Mouse (Mus musculus): ENCODE measurements at regions not wholly inside any gene's neighbourhood (a gene's known extent, or its start where the extent isn't known, plus 50 kb on each side); places are given as distances from the start of the nearest gene placed in this dataset.

DNA sequence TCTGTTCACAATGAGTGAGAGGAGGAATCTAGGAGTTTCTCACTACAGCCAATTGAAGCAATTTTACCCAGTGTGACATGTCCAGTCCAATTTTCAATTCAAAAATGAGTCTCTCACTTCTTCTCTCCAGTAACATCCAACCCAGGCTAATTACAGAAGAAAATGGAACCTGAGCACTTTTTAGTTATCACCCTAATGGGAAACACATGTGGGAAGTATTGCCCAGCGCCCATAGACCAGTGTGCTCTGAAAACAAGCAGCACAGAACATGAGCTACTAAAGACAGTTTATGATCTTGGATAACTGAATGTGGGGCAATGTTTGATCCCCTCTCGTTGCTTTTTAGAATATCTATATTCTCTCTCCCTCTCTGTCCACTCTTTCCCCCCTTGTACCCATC is 70.5 kb upstream of the Efemp1 start:
- DNase-seq, result no peak

DNA sequence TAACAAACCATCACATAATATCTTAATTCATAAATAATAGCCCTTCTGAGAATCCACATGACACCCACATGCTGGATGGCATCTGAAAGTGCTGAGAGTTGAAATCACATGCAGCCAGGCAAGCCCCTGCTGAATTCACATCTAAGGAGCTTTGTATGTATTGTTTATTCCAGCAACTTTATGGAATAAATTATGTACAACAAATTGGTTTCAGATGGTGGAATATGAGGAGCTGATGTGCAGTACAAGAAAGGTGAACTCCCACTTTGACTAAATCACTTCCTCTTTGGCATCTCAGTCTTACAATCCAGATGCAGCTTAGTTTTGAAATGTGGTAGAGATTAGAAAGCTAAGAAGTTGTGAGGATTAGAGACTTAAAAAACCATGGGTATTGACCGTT is 82.2 kb upstream of the Efemp1 start:
- DNase-seq, result no peak

DNA sequence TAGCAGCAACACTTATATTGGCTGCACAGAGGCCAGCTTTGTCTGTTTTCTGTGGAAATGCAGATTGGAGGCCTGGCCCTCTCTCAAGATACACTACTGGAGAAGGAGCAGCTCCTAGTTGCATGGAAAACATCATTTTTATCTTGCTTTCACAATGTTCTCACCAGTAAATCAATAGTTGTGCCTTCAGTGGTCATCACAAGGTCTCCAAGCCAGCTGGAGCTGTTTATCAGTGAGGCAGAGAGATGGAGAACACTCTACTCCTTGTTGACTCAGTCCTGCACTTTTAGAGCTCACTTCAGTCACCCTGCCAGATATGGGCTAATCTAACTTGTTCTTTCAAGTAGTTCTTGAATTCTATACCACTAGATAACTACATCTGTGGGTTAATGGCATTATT is 92.3 kb upstream of the Efemp1 start:
- DNase-seq, result no peak

DNA sequence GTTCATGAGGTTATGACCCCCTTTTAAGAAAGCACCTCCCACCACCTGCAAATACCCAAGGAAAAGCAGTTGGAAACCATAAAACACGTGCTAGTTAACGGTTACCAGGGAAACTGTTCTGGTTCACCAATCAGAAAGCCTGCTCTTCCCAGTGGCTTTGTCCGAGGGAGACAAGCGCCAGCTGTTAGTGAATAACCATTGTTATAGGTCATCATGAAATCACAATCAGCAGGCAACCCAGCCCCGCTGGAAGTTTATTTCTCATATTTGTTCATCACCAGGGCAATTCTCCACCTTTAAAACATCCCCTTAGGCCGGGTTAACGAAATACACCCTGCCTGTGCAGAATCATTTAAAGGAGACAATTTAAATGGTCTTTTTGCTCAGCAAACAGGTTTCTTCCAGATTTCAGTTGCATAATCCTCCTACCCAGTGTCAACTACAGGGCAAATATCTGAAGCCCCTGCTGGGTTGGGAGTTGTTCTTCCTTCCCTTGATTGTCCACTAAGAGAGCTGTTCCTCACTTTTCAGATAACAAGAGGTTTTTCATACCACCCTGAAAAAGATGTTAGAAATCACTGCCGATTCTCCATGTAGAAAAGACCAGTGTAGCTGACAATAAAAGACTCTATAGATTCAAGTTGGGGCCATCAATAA is 117.9 kb upstream of the Efemp1 start:
- DNase-seq, result peak; percentile 20

DNA sequence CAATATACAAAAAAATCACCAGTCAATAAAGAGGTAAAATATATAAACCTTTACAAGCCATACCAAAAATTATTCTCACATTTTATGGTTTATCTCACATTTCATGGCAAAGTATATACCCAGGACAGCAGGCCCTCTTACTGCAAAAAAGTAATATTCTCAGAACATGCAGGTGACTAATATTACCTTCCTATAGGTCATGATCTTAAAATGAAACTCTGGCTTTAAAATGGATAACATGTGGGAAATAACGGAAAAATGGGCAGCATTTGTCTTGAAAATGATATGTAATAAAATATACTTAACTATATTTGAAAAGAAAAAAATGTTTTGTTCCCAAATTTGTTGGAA is 118.4 kb upstream of the Efemp1 start:
- no peak for DNase-seq

DNA sequence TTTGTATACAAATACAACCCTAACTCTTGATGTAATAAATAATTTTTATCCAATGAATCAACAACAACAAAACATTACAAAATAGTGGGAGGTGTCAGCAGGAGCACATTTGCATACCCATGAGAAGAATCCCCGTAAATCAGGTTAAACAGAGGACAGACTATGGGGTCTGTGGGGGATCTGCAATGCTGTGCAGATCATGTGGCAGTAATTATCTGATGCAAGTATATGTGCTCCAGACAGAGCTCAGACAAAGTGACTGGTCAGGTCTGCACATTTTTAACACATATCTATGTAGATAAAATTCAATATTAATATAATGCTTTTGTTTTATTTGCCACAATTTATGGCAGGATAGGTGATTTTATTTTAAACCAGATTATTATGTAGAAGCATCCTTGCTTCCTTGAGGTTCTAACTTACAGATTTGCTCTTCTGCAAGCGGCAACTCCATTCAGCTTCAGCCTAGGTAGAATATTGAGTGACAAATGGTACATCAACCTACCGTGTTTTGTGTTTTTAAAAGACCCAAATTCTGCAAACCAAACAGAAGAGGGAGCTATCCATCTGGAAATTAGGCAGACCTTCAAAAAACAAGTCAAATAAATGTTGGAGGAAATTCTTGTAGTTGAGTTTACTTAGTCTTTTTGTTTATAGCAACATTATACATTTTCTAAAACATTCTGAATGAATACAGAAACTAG is 119.0 kb upstream of the Efemp1 start:
- DNase-seq, result no peak

DNA sequence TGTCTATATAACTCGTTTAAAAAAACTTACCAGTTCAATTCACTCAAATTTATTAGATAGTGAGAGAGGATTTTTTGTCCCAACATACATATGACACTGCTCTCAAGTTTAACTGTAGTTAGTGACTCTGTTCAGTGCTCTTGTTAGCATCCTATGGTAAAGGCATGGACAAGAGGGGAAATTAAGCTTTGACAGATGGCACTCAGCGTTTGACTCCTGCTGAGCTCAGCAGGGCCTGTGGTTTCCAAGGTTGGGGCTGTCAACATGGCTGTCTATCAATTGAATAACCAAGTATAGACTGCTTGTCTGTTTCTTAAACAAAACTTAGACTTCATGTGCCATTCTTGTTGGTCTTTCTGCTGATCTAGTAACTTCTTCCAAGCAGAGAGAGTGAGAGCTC is 122.9 kb upstream of the Efemp1 start:
- no peak for DNase-seq

DNA sequence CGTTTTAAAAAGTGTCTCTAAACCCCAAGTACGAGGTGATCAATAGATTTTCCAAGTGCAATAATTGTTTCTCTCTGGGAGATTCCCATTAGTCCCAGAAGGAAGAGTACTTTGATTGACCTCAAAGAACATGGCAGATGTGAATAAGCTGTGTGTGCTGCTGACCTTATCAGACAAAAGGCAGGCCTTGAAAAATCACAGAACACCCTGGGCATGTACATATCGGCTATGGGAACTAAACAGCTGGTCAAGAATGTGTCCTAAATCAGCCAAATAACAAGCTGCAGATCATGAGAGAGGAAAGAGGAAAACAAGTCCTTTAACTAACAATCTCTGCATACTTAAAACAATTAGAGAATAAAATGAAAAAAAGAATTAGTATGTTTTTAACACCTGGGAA is 125.4 kb upstream of the Ccdc85a start:
- no peak for DNase-seq

DNA sequence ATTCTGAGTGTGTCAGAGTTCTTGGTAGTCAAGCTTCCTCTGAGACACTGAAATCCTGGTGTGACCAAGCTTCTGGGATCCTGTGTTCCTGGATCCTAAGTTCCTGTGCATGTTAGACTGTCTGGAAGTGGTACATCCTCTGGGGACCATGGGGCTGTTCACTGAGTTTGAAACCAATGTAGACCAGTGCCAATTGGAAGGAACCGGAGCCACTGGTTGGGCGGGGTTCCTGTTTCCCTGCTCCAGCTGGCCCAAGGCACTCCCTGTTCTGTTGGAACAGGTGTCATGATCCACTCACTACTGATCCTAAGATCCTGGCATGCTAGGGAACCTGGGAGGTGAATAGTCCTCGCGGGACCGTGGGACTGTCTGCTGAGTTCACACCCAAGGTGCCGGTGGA is 124.3 kb upstream of the Ccdc85a start:
- DNase-seq, result no peak

DNA sequence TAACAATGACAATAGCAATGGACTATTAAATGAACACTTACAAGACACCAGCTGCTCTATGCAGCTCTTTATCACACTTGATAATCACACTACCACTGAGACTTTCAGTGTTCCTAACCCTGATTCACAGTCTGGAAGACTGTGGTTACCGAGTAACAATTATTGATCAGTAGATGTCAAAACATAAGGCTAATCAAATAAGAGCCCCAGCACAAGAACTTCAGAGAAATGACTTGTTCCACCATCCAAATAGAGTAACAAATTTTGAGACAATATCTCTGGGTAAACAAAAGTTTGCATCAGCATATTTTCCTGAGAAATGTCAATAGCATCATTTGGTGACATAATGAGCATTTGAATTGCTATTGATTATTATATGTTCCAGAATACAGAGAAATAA is 118.3 kb upstream of the Ccdc85a start:
- DNase-seq, result no peak

DNA sequence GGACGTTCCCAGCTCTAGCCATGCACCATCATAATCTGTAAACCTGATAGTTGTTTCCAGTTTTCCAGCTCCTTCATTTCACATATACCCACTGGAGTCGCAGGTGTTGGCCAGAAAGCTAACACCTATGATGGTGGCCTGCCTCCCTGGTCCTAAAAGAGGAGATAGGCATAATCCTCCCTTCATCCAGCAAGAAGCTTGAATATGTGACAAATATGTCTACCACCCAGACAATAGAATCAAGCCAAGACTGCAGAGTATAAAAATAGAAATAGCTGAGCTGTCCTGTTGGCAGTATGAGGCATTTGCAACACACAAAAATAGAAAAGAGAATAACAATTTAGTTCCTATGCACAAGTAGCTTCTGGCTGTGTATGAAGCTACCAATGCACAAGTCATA is 117.3 kb upstream of the Ccdc85a start:
- no peak for DNase-seq

DNA sequence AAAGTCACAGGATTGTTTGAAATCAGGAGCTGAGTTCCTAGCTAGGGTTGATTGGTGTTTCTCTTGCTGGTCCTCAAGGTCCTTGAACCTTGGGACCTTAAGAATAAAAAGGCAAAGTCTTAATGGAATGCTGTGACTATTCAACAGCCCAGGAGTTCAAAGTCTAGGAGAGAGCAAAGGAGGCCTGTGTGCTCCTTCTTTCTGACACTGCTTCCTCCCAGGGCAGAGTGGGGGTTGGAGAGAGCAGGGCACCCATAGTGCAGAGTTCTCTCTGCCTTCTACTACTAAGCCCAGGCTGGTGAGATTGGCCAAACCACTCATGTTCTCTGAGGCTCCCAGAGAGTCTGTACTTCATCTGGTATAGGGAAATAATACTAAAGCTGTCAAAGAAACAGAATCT is 115.6 kb upstream of the Ccdc85a start:
- no peak for DNase-seq

DNA sequence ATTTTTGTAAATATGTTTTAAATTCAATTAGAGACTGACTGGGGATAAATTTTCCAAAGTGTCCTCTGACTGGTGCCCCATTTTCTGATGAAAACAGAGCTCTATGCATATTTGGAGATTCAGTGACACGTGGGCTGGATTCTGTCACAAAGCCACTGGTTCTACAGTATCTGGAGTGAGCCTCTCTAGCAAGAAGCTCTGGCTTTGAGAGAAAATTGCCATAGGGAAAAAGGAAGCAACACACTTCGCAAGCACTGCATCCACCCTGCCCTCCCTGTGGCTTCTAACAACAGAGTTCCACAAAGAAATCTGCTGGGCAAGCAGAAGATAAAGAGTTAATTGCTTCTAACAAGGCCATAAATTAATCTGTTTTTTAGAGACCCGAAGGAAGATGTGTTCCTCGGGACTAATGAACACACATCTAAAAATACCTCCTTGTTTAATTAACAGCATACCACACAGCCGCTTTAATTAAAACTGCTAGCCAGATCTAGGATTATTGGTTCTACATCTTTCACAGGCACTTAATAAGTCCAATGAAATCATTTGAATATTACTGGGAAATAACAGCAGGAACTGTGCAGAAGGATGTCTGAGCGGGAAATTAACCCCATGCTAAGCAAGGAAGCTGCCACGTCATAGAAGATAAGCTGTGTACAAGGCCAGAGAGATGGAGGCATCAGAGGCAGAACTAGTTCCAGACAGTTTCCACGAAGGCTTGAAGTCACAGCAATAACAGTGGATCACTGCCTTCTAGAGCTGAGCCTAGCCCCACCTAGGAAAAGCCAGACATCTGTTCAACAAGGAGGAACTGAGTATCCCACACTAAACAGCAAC is 113.7 kb upstream of the Ccdc85a start:
- no peak for DNase-seq

DNA sequence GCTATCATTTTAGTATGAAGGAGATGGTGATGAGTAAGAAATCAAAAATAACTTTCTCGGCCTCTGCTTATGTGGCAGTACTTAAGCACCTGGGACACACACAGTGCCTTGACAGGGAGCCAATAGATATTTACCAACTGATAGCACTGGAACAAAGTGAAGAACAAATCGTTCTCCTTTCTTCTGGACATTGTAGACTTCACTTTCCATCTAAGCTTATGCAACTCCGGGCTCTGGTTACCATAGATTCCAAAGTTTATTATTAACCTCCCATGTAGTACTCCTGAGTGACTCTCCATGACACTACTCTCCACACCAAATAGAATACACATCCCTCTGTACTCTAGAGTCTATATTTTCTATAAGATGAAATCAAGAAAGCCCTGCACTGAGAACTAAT is 110.9 kb upstream of the Ccdc85a start:
- DNase-seq, result no peak

DNA sequence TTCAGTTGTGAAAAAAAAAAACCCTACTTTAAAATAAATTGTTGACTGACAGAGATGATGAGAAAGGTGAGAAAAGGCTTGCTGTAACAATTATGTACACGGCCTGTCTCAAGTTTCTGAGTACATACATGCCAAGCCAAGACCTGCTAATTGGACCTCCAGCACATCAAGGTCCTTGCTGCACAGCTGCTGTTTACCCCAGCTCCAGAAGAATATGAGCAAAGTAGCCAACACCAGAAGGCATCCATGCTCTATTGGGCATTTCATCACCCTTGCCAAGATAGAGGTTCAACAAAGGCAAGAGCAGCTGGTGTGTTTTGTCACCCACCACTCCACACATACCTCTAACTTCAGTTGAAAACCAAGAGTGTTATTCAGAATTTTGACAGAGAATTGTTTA is 109.2 kb upstream of the Ccdc85a start:
- no peak for DNase-seq

DNA sequence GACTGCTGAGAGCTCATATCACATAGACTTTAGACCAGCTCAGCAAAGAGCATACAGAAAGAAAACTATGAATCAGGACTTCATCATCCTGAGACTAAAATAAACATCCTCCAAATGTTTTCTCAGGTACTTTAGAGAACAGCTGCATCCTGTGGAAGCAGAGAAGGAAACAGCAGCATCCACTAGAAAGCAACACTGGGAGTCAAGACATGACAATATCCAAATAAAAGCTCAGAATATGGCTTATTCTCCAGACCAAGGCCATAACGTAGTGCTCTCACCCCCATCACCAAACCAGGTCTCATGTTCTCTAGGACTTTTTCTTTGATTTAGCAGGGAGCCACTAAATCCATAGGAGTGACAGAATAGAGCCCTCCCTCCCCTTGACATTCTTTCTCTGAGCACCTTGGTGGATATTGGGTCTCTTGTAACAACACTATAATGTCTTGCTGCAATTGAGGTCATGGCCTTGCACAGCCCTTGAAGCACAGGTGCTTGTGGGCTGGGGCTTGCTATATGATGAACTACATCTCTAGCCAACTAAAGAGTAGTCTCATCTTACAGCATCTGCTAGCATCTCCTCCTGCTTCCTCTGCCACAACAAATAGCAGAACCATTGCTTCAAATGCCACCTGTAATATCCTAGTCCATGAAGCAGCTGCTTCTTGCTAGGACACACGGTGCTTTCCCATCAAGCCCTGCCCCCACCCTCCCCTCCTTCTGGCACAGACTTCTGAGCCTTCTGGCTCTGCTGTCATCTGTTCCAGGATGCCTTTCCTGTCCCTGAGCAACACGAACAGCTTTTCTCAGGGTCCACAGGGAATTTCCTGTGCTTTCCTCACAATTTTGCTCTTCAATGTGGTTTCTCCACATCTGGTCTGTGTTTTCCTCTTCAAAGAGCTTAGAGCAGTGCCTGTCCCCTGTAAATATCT is 108.4 kb upstream of the Ccdc85a start:
- DNase-seq, result peak; percentile 32

DNA sequence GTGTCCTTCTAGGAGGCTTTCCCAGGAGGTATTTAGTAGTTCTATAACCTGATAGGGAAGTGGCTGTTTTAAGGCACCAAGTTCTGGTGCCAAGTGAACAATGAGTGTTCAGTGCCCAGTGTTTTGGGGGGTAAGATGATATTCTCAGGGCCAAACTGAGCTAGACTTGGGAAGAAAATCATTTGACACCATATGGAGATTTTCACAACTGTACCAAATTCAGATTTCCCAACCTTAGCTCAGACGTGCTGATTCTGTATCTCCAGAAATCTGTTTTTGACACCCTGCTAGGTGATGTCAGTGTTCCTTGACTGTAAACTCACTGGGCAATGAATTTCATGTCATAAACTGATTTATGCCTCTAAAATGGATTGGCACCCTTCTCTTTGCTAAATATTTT is 104.3 kb upstream of the Ccdc85a start:
- DNase-seq, result no peak

DNA sequence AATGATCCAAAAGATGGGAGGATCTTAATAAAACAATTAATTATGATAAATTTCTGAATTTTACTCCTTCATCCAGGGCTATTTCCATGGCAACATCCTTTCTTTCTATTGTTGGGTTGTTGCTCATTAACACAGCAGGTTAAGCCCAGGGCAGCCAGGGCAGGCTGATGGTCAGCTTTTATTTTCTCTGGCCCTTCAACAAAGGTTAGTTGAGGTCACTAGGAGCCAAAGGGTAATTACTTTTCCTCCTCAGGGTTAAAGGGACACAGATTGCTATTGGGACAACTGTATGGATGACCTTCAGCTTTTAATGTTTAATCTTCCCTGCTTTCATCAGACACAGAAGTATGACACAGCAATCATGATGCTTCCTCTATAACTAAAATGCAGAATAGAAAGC is 101.3 kb upstream of the Ccdc85a start:
- no peak for DNase-seq

DNA sequence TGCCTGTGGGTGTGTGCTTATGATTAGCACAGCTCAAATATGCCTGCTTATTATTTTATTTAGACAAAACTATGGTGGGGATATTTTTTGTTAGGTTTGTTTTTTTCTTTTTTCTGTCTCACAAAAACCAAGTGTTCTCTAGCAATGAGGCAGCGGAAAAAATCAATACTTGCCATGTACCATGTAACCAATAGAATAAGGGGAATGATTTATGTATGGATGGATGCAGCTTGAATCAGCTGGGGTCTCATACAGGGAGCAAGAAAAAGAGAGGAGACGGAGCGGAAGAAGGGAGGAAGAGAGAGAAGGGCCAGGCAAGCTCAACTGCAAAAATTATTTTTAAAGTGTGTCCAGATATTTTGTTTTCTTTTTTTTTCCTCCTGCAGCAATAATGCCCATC is 97.2 kb upstream of the Ccdc85a start:
- DNase-seq, result no peak

DNA sequence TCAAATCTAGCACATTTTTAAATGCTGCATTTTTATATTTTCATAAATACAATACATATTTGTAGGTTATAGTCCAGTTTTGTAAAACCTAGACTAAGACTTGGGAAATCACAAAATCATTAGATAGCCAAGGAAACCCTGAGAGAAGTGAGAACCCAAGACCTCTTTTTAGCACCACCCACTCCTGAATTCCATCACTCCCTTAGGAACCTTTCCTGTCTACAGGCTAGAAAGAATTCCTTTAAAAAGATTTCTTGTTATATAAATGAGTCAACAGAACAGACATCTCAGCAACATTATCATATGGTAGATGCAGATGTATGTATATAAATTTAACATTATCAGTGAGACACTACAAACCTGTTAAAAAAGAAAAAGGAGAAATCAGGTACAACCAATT is 86.6 kb upstream of the Ccdc85a start:
- DNase-seq, result no peak

DNA sequence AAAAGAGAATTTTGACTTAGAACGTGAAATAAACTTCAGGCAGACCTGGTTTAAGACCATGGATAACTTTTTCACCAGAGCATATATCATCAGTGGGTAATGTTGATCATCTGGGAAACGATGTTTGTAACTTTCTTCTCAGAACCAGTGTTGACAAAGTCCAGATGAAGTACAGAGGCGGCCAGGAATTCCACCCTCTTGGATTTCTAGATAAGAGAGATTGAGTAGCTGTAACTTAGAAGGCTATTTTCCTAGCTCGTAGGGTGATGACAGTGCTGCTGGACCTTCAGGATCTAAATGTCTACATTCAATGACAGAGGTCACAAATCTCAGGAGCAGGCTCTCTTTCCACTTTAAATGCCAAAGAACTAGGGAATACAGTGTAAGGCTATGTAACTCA is 85.2 kb upstream of the Ccdc85a start:
- DNase-seq, result no peak

DNA sequence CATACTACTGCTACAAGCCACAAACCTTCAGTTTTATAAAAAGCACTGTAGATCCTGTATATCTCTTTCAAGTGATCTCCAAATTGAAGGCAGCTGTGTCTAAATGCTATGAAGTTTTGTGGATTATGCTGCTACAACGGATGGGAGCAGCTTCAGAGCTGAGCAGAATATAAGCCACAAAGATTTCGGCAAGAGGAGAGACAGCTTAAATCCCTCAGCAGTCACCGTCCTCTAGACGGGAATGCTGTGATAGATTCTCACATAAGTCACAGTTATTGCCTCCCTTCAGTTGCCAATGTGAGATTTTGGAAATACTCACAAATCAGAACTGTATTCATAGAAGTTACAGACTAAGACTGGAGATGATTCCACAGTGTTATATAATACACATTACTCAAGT is 76.3 kb upstream of the Ccdc85a start:
- no peak for DNase-seq

DNA sequence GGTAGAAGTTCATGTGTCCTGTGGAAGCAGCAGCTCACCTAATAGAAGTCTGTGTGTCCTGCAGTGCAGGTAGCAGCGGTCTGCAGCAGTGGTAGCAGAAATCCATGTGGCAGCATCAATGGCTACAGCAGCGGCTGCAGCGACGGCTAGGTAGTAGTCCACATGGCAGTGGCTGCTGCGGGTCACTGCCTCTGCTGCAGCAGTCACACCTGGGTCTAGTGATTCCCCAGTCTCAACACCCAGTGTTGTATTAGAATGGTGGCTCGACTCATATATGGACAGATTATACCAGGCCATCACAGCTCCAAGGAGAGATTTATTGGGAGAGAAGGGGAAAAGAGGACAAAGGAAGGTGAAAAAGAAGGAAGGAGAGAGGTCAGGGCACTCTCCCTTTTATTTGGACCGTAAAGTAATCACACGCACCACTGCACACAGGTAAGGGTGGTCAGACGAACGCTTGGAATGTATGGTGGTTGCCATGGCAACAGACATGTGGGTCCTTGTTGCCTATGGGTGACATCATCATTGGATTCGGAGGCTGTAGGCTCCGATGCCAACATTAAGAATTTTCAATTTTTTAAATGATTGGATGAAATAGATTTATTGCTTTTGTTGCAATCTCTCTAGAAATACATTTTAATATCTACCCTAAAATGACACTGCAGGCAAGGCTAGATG is 71.2 kb upstream of the Ccdc85a start:
- no peak for DNase-seq

Measured in layer of hippocampus, adult 9-11 months (tissue).